Mouse (Mus musculus): ENCODE measurements around the gene Eif2ak3.

DNA sequence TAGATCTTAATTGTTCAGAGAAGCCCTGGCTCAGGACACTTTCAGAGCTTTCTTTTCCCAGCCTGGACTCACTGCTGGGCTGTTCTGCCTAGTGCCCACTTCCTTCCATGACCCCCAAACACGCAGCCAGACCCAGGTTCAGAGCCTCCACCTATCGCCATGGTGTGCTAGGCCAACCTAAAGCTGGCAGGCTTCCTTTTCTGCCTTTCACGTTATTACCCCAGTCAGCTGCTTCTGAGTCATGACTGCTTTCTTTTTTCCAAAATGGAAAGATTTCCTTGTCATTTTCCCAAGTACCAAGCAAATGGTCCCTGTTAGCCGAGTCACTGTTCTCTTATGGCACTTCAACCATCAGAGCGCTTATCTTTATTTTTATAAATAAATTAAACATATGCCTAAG is 4.0 kb upstream of the Eif2ak3 start:
- TF ChIP-seq CTCF (IDR thresholded peaks at IDR 0.05; ENCODE audit: low read depth, low read length) (no peak), POLR2A (IDR thresholded peaks at IDR 0.05; ENCODE audit: insufficient read depth, low read length) (no peak)
